Mouse (Mus musculus): ENCODE measurements around the gene Diexf. TPM values are rescaled to one million over a fixed set of nuclear protein-coding genes. Genes with fewer than 3 reads are reported as not detected.

The Diexf gene
- polyA plus RNA-seq (2015; fragmentation: Nextera tagmentation; extraction: Ambion mirVana) = 2.1 and 2.4 TPM in 2 replicates

DNA sequence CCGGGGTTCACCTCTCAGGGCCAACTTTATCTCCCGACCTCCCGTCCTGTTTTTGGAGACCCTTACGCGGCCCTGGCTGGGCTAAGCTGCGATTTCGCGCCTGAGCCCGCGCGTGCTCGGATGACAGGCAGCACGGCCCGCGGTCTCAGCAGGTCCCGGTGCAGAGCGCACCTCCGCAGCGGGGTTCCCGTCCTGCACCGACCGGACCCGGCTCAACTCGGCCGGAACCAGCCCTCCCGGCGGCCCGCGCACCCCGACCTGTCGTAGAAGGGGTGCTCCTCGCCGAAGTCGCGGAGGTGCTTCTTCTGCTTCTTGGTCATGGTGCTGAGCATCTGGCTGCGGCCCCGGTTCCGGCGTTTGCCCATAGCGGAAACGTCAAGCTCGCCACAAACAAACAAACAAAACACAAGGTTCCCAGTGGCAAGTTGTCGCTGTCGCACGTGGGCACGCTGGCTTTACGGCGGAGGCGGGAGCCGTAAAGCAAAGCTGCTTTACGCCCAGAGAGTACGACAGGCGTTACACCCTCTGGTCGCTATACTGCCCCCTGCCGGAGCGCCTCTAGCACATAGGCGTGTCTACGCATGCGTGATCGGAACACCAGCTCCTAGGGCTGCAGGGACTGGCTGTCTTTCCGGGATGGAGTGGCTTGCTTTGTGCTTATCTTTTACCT, at the start of gene Diexf:
TSS of gene Diexf (minus strand) at position 487 of the 670 bp plus-strand sequence.
- peaks cover 5% of the 10 kb centered on the region; the same call in 1 of the 2 replicates for H3K36me3 ChIP-seq (ENCODE audit: control insufficient read depth, insufficient read depth, low read length)
- H3K9me3 ChIP-seq (ENCODE audit: control insufficient read depth, low read length) = no peaks in the 10 kb centered on the region
- DNase-seq (ENCODE audit: low spot score) (peak; percentile 99), ATAC-seq (ENCODE audit: low FRiP score, low TSS enrichment) (peak; percentile 91)
- H3K4me1 ChIP-seq (replicated peaks; ENCODE audit: control insufficient read depth, insufficient read depth) = 0 out of 2 replicates have a peak, but pooled peaks cover 2% of the 10 kb centered on the region
- peak within 1 kb of the TSS; percentile 35; the same call in 1 of the 2 replicates for H3K27ac ChIP-seq (replicated peaks)
- TF ChIP-seq EP300 (optimal IDR thresholded peaks at IDR 0.05) = no peak
- peak; percentile 98 for TF ChIP-seq CTCF (IDR thresholded peaks at IDR 0.05; ENCODE audit: low read depth)
- no peaks in the 10 kb centered on the region for H3K27me3 ChIP-seq (ENCODE audit: control insufficient read depth, insufficient read depth, low read length)
- H3K9ac ChIP-seq (ENCODE audit: low read length) = peak within 1 kb of the TSS; percentile 85
- peak within 1 kb of the TSS; percentile 73 for H3K4me2 ChIP-seq (replicated peaks; ENCODE audit: low read depth)
- under 1% methylated on average over 61 of the region's 61 CpGs for WGBS
- H3K4me3 ChIP-seq (ENCODE audit: low read depth, low read length) = peak within 1 kb of the TSS; percentile 91

DNA sequence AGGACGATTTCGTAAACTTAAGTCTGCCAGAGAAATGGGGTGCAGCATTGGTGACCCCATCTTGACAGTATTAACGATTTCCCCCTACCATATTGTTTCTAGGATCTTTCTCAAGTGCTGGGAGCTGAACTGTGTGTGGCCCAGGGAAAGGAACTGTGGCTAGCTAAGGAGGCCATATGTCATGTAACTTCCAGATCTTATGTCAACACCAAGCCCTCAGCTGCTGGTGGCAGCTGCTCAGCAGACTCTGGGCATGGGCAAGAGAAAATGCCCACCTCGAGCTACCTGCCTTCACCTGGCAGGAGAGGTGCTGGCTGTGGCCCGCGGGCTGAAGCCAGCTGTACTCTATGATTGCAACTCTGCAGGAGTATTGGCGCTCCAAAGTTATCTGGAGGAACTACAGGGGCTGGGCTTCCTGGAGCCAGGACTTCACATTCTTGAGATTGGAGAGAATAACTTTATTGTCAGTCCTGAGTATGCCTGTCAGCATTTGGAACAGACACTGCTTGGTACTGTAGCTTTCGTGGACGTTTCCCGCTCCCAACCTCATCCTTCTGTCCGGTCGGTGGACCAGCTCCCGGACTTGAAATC, 44.2 kb upstream of the Diexf start:
- 64% methylated on average over 13 of the region's 13 CpGs for WGBS
- TF ChIP-seq EP300 (optimal IDR thresholded peaks at IDR 0.05) (no peak), CTCF (IDR thresholded peaks at IDR 0.05; ENCODE audit: low read depth) (no peak)
- Histone ChIP-seq H3K27ac (replicated peaks) (peak overlapping the region; percentile 93), H3K4me2 (replicated peaks; ENCODE audit: low read depth) (peak overlapping the region; percentile 78), H3K9ac (ENCODE audit: low read length) (peak overlapping the region; percentile 80), H3K36me3 (ENCODE audit: control insufficient read depth, insufficient read depth, low read length) (no peaks in the 10 kb centered on the region), H3K27me3 (ENCODE audit: control insufficient read depth, insufficient read depth, low read length) (no peaks in the 10 kb centered on the region), H3K4me1 (replicated peaks; ENCODE audit: control insufficient read depth, insufficient read depth) (no peaks in the 10 kb centered on the region), H3K4me3 (ENCODE audit: low read depth, low read length) (peak overlapping the region; percentile 69), H3K9me3 (ENCODE audit: control insufficient read depth, low read length) (no peaks in the 10 kb centered on the region)
- DNase-seq (ENCODE audit: low spot score) = peak; percentile 46
- no peak for ATAC-seq (ENCODE audit: low FRiP score, low TSS enrichment)

DNA sequence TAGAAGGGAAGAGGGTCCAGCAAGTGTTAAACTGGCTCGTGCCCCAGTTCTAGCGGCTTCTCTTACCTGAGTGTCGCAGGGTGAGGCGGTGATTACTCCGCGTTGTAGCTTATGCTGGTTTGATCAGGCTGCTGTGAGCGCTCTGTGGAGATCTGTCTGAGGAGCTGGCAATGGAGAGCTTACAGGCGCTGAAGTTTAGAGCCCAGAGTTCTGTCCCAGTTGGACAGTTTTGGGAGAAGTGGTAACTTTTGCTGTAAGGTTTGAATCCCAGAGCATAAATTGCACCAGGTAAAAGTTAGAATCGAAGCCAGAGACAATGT, 43.7 kb upstream of the Diexf start:
- no peaks in the 10 kb centered on the region for H3K9me3 ChIP-seq (ENCODE audit: control insufficient read depth, low read length)
- peak overlapping the region; percentile 78 for H3K4me2 ChIP-seq (replicated peaks; ENCODE audit: low read depth)
- H3K9ac ChIP-seq (ENCODE audit: low read length) = peak overlapping the region; percentile 80
- DNase-seq (ENCODE audit: low spot score) (no peak), ATAC-seq (ENCODE audit: low FRiP score, low TSS enrichment) (peak; percentile 50; the same call in 1 of the 2 replicates)
- no peak for TF ChIP-seq CTCF (IDR thresholded peaks at IDR 0.05; ENCODE audit: low read depth)
- WGBS = 12% methylated on average over 9 of the region's 9 CpGs
- no peaks in the 10 kb centered on the region for H3K27me3 ChIP-seq (ENCODE audit: control insufficient read depth, insufficient read depth, low read length)
- peak overlapping the region; percentile 93 for H3K27ac ChIP-seq (replicated peaks)
- H3K4me1 ChIP-seq (replicated peaks; ENCODE audit: control insufficient read depth, insufficient read depth) = no peaks in the 10 kb centered on the region
- H3K36me3 ChIP-seq (ENCODE audit: control insufficient read depth, insufficient read depth, low read length) = no peaks in the 10 kb centered on the region
- peak overlapping the region; percentile 69 for H3K4me3 ChIP-seq (ENCODE audit: low read depth, low read length)

DNA sequence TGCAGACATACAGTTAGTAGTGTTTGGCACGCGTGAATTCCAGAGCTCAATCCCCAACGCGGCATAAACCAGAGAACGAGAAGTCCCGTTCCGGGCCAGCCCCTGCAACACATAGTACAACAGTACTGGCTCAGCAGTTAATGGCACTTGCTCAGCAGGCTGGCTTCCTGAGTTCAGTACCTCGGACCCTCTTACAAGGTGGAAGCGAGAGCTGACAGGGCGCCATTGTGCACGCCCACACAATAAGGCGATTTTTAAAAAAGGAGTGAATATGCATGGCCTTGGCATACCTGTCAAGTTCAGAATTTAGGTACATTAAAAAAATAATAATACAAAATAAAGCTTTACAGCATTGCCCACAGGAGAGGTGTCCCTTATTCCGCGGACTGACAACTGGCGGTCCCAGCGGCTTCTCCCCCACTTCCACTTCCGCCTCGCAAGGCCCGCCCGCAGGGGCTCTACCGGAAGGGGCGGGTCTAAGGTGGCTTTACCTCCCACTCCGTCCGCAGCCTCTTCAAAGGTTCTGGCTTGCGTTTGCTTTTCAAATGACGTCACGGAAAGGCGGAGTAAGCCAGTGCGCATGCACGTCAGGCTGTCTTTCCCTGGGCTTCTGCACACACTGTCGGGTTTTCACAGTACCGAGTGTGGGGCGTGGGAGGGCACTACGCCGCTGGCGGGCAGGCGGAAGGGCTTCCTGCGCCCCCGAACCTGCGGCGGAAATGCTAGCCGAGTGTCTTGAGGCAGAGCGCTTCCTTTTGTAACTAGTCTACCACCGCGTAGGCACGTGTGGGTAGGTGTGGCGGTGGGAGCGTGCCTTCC, 43.1 kb upstream of the Diexf start:
- TF ChIP-seq EP300 (optimal IDR thresholded peaks at IDR 0.05) (no peak), CTCF (IDR thresholded peaks at IDR 0.05; ENCODE audit: low read depth) (peak; percentile 27)
- H3K36me3 ChIP-seq (ENCODE audit: control insufficient read depth, insufficient read depth, low read length) = no peaks in the 10 kb centered on the region

DNA sequence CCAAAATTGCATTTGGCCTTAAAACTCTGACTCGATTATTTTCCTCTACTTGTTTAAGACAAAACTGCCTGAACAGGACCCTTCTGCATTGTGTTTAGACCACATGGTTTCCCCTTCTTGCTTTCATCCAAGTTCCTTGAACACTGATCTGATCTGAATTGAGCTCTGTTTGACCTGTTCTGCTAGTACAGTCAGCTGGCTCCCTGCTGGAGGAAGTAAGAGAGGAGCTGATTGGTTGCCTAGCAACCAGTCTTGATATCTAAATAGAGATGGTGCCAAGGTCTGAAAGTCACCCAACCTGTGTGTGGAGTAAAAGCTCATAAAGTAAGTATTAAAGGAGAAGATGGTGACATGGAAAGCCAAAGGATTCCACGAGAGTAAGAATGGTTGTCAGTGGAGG, 39.8 kb upstream of the Diexf start:
- H3K9ac ChIP-seq (ENCODE audit: low read length) = no peak overlapping the region
- TF ChIP-seq EP300 (optimal IDR thresholded peaks at IDR 0.05) (no peak), CTCF (IDR thresholded peaks at IDR 0.05; ENCODE audit: low read depth) (no peak)
- no peaks in the 10 kb centered on the region for H3K9me3 ChIP-seq (ENCODE audit: control insufficient read depth, low read length)
- no peak overlapping the region for H3K4me3 ChIP-seq (ENCODE audit: low read depth, low read length)
- no peaks in the 10 kb centered on the region for H3K36me3 ChIP-seq (ENCODE audit: control insufficient read depth, insufficient read depth, low read length)
- no peaks in the 10 kb centered on the region for H3K27me3 ChIP-seq (ENCODE audit: control insufficient read depth, insufficient read depth, low read length)
- WGBS = 47% methylated on average over 2 of the region's 2 CpGs
- DNase-seq (ENCODE audit: low spot score) (peak; percentile 72), ATAC-seq (ENCODE audit: low FRiP score, low TSS enrichment) (peak; percentile 55)
- H3K4me2 ChIP-seq (replicated peaks; ENCODE audit: low read depth) = no peak overlapping the region
- H3K4me1 ChIP-seq (replicated peaks; ENCODE audit: control insufficient read depth, insufficient read depth) = no peaks in the 10 kb centered on the region
- H3K27ac ChIP-seq (replicated peaks) = 0 out of 2 replicates have a peak overlapping the region, but pooled peaks have one; percentile 35

More for the DNA sequence above, 43.1 kb upstream of the Diexf start:
- peak overlapping the region; percentile 69 for H3K4me3 ChIP-seq (ENCODE audit: low read depth, low read length)
- under 1% methylated on average over 48 of the region's 48 CpGs for WGBS
- peak overlapping the region; percentile 93 for H3K27ac ChIP-seq (replicated peaks)
- peak; percentile 98 for DNase-seq (ENCODE audit: low spot score)
- peak overlapping the region; percentile 80 for H3K9ac ChIP-seq (ENCODE audit: low read length)
- H3K4me2 ChIP-seq (replicated peaks; ENCODE audit: low read depth) = peak overlapping the region; percentile 78
- peak; percentile 97 for ATAC-seq (ENCODE audit: low FRiP score, low TSS enrichment)
- H3K4me1 ChIP-seq (replicated peaks; ENCODE audit: control insufficient read depth, insufficient read depth) = no peaks in the 10 kb centered on the region
- H3K9me3 ChIP-seq (ENCODE audit: control insufficient read depth, low read length) = no peaks in the 10 kb centered on the region
- H3K27me3 ChIP-seq (ENCODE audit: control insufficient read depth, insufficient read depth, low read length) = no peaks in the 10 kb centered on the region

Measured in stomach, postnatal 0 days (tissue).